Mouse (Mus musculus) ovary, adult 18-20 months (tissue): Measurements from ENCODE around the gene Topbp1.

Experiments used
- DNase-seq: peaks from one replicate; pipeline ENCODE4 v3.0.0; 2022; ENCODE audit warnings: low spot score, mixed read lengths

The Topbp1 gene

DNA sequence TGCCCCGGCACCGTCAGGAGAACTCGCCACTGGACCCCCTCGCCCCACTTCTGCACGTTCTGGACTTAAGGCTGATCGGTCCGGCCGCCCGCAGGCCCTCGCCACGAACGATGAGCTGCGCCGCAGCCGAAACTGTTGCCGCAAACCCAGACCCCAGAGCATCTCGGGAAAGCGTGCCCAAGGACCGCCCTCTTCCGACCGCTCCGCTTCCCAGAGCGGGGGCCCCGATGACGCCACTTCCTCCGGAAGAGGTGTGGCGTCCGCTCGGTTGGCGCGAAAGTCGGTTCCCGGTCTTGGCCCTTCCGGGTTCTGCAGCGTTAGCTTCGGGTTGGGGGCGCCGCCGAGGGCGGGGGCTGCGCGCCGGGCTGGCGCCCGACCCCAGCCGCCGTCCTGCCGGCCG is at the start of gene Topbp1, which contains the start of gene 1300017J02Rik:
Topbp1 (plus strand) TSS at position 289 of the 400 bp plus-strand sequence.
1300017J02Rik (minus strand) TSS at position 156 of the 400 bp plus-strand sequence.
- DNase-seq: peak; percentile 87

DNA sequence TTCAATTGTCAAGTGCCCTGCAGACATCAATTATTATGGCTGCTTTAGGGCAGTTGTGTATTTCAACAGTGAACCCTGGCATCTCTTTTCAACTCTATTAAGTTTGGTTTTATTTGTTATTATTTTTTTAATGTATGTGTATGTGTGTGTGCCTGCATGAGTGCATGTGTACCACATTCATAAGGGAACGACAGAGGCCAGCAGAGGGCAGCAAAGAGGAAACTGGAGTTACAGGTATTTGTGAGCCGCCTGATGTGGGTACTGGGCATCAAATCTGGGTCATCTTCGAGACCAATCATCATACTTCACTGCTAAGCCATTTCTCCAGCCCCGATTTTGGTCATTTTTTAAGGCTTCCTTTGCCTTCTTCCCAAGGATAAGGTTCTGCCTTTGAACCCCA is 39.2 kb upstream of the Topbp1 start:
- no peak for DNase-seq

DNA sequence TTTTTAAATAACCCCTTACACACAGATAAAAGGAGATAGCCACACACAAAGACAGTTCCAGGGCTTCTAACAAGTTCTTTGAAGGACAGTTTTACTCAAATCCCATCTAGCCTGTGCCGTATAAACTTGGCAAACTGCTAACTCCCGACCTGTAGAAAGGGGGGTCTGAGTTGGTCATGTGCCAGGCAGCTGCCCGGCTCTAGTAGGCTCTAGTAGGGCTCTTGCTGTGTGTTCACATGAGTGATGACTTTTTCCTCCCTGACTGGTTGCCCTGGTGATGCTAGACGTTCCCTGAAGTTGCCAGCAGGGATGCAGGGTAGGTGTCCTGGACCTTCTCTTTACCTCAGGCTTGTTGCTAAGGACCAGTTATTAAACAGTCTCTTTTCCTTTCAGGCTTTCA is 33.9 kb upstream of the Topbp1 start:
- DNase-seq: no peak

DNA sequence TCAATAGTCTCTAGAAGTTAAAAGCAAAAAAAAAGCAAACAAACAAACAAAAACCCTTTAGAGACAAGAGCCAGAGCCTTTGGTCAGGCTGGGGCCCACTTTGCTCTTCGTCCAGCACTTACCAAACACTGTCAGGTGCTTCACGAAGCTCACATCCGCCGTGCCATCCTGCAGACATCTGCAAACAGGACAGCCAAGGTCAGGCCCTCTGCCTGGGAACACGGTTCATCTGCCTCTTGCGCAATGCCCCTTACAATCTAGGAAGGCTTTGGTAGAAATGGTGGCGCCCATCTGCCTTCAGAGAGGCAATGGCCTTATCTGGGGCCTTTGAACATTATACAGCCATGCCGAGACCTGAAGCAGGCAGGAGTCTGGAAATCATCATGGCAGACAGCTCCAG is 30.2 kb upstream of the Topbp1 start:
- DNase-seq: no peak

DNA sequence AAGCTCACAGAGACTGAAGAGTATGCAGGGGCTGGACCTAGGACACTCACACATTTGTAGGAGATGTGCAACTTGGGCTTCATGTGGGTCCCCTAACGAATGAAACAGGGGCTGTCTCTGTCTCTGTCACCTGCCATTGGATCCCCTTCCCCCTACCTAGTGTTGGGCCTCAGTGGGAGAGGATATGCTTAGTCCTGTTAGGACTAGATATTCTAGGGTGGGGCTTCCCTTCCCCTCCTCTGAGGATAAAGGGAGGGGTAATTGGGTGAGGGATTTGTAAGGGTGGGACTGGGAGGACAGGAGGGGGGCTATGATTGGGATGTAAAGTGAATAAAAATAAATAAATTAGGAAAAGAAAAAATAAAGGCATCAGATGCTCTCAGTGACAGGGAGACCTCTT is 29.3 kb upstream of the Topbp1 start:
- DNase-seq: no peak

DNA sequence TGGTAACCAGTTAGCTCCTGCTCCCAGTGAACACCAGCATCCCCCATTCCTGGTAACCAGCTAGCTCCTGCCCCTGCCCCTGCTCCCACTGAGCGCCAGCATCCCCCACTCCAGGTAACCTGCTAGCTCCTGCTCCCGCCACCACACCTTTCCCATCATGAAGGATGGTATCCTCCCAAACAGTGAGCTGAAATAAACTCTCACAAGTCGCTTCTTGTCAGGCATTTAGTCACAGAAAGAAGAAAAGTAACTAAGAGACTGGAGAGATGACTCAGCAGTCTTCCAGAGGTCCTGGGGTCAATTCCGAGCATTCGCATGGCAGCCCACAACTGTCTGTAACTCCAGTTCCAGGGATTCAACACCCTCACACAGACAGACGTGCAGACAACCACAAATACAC is 28.1 kb upstream of the Topbp1 start:
- DNase-seq: no peak

DNA sequence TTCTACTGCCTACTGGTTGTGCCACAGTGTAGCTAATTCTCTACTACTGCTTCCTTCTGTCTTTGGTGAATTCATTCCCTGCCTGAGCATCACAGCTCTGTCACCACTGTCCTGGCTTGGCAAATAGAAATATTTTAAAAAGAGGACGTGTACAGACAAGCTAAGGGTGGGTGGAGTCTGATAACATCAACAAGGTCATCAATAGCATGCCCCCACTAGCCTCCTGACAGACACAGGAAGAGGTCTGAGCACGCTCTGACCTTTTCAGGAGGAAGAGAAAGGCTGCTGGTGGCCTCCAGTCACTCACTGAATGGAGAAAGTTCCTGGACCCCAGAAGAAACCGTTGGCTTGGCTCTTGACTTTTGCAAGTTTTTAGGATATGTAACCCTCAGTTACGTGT is 18.6 kb upstream of the Topbp1 start:
- no peak for DNase-seq

DNA sequence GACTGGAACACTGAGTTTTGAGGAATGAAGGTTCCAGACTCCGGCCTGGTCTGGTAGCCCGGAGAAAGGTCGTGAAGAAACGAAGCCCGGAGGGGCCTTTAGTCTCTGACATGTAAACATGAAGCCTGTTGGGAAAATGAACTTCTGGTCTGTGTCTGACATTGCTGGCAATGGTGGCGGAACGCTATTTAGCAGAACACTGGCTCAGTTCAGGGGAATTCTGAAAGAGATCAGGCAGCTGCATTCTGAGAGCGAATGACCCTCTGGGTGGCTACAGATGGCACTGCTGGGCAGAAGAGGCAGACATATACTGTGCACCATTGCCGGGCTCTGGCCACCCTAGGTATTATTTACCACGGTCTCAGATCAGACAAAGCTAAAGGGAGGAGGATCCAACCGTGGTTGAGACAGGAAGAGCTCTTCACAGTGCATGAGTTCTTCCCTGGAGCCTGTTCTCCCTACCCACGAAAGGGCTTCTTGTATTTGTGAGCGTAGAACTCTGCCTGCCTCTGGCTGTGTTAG is 18.1 kb upstream of the Topbp1 start:
- no peak for DNase-seq

DNA sequence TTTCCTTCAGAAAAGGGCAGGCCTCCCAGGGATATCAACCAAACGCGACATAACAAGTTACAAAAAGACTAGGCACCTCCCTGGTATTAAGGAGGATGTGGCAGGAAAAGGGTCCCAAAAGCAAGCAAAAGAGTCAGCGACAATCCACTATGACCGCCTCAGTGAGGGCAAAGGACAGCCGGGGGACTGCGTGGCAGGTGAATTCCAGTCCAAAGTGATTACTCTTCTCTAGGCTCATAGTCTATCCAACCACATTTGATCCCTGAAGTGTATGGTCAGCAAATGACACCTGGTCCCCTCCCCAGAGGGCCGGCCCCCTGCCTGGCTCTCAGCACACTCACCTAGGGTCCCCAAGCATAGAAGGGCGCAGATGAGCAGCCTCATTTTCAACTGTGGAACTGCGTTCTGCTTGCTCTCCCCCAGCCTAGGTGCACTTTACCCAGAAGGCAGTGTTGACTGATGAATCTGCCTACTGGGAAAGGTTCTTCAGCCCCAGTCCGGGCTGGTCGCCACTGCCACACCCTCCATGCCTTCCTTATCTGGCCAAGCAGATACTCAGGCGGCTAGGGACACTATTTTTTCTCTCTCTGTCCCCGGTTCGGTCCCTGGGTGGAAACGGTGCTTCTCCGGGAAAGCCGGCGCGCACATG is 17.1 kb upstream of the Topbp1 start:
- DNase-seq: no peak

DNA sequence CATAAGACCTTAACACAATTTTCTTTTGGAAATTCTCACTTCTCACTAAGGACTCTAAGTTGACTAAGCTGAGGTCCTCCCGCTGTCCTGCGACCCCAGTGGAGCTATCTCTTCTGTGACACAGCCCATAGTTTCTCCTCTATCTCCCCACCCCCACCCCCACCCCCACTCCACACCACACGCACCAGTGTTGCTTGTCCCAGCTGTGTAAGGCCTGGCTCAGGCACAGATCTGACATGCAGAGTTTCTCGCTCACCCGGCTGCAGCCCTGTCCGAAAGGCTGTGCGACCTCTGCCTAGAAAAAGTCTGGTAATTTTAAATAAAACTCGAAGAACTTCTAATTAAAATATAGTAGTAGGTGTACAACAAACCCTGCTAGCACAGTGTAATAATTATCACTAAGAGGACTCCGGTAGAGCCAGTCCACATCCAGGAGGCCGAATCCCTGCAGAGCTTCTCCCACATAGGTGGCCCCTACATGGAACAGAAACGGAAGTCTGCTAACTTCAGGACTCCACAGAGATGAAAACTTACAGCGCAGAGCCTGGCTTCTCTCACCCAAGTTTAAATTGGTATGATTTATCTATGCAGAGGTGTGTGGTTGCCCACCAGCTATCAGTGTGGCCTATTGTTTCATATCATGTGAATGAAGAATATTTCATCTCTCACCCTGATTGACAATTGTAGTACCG is 16.4 kb upstream of the Topbp1 start:
- no peak for DNase-seq

DNA sequence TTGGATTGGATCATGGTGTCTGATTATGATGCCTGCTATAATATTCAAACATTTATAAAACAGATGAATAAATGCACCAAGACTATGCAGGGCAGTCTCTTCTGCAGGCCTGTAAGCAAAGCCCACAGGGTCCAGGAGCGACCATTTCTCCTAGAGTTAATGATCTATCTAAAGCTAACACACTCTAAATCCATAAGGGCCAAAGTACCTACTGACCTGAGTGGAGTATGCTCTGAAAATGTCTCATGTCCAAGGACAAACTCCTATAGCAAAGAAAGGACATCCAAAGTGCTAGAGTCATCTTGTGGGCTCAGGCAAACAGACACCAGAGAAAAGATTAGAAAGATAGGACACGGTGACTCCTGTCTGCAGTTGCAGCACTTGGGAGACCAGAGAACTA is 10.5 kb upstream of the Topbp1 start:
- no peak for DNase-seq

DNA sequence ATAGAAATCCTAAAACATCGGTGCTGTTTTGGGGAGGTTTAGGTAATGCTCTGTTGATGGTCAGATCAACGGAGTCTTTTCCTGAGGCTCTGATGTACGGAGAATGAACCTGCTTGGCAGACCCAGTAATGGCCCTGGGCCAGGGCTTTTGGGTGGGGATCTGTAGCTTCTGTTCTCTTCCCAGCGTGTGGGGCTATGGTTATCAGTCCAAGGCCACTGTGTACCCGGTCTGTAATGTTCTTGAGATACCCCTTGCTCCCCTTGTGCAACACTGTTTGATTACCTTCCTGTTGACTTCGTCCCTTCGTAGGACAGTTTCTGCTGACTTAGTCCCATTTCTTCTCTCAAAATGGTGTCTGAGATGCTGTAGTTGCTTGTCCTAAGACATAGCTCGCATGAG is 3.9 kb upstream of the Topbp1 start:
- no peak for DNase-seq

DNA sequence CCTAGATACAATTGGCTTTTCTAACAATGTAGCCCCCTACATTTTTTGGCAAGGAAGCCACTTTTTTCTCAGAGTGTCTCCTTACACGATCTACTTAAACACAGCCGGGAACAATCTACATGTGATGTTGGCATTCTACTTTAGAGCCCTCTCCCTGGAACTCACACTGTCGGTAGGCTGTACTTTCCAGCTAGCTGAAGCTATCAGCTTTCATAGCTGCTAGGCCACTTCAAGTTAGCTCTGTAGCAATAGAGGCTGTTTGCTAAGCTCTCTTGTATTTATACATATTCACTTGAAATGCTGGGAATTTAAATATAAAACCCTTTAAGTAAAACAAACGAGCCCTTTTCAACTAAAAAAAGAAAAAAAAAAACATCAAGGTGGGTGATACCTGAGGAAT is 2.8 kb upstream of the Topbp1 start:
- DNase-seq: no peak

DNA sequence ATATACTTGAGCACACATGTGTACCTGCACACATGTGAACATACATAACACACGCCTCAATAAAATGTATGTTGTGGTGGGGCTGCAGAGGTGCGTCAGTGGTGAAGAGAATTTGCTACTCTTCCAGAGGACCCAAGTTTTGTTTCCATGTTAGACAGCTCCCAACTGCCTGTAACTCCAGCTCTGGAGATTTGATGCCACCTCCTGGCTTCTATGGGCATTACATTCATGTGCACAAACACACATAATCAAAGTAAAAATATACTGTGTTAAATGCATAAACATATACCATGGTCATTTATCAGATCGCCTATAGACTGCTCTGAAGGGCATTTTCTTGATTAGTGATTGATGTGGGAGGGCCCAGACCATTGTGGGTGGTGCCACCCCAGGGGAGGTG is 2.3 kb upstream of the Topbp1 start:
- no peak for DNase-seq

DNA sequence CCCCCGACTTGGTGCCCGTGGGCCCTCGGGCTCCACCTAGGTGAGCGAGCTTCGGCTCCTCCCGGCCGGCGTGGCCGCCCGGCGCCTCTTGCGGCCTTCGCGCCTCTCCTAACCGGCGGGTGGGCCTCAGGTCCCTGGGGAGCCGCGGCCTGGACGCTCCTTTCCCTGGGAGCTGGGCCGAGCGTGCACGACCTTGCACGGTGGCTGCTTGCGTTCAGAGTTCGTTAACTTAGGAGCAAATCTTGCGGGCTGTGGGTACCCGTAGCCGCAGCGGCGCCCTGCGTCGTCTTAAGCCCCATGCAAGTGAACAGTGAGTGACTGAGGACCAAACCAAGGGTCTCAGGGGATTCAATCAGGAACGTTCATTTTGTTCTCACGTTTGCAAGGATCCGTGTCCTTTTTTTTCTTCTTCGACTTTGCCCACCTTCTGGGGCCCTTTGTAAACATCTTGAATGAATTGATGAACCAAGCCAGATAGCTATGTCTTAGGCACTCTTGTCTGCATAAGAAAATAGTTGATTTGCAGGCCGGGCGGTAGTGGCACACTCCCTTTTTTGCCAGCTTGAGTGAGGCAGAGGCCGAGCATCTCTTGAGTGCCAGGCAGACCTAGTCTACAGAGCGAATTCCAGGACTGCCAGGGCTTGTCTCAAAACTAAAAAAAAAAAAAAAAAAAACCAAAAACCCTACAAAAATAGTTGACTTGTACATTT is 472 bp downstream of the Topbp1 start:
- DNase-seq: peak; percentile 7

DNA sequence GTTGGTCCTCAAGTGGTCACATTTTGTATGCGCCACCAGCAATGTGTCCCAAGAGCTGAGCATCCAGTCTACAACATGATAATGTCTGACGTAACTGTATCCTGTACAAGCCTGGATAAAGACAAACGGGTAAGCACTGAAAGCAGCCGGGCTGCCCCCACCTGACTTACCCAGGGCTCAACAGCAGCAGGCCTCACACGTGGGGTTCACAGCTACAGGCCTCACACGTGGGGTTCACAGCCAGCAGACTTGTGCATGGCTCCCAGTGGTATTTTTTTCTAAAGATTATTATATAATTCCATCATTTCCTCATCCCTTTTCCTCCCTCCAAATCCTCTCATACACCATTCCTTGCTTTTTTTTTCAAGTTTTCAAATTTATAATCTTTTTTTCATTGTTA is 4.8 kb downstream of the Topbp1 start:
- no peak for DNase-seq

DNA sequence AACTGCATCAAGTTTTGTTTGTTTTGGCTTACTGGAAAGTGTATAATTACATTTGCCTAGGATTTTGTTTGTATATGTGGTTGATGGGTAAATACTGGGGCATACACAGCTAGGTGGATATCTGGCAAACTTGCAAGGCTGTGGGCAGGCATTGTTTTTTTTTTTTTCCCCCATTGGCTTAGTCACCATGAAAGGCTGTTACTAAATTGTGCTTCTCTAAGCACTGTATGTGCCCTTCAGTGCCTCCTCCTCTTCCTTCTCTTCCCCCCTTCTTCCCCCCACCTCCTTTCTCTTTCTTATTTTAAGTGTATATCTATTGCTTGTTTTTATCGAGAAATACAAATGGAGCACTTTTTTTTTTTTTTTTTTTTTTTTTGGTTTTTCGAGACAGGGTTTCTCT is 19.7 kb downstream of the Topbp1 start:
- DNase-seq: no peak

DNA sequence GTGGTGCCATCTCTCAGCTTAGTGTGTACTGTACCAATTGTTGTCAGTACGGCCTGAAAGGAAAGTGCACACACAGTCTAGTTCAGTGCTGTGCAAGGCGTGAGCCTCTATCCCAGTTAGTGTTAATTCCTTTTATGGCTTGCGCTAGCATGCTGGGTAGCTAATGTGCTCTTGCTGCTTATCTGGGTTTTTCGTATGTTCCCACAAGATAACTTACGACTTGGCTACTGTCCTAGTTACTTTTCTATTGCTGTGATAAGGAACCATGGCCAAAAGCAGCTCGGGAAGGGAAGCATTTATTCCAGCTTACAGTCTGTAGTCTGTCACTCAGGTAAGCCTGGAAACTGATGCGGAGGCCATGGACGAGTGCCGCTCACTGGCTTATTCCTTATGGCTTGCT is 21.4 kb downstream of the Topbp1 start:
- no peak for DNase-seq

DNA sequence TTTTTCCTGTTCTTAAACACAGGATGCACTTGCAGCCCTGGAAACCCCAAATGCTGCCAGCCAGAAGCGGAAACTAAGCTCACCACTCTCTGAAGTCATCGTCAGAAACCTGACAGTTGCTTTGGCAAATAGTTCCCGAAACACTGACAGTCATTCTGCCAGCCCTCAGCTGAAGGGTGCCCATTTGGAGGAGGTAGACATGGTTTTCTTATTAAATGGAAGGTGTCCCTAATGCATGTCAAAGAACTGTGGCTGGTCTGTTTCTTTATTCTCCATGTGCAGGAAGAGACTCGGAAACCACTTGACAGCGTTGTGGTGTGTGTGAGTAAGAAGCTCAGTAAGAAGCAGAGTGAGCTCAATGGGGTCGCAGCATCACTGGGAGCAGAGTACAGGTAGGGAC is 27.6 kb downstream of the Topbp1 start:
- DNase-seq: no peak

DNA sequence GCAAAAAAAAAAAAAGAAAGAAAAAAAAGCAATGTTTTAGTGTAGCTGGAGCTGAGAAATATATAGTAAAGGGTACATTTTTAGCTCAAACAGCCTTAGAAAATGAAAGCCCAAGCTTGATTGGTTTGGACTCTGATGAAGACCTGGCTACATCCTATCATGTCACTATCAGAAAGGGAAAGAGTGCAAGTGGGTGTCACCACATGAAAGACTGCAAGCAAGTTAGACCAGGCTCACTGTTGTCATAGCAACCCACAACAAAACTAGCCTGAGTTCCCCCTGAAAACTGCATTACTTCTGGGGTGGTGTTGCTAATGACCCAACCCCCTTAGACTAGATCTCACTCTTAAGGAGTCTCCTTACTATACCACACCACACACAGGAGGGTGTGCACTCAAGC is 31.9 kb downstream of the Topbp1 start:
- no peak for DNase-seq

DNA sequence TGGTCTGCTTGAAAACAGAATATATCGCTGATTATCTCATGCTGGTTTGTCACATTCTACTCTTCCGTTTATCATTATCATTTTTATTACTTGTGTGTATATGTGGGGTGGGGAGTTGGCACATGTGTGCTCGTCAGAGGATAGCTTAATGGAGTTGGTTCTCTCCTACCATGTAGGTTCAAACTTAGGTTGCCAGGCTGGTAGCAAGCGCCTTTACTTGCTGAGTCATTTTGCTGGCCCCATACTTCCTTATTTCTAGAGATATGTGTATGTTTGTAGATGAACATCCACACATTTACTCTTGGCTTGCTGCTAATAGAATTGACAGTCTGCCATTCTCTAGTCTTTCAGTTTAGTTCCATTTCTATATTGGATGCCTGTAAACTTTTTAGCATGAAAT is 42.0 kb downstream of the Topbp1 start:
- no peak for DNase-seq

DNA sequence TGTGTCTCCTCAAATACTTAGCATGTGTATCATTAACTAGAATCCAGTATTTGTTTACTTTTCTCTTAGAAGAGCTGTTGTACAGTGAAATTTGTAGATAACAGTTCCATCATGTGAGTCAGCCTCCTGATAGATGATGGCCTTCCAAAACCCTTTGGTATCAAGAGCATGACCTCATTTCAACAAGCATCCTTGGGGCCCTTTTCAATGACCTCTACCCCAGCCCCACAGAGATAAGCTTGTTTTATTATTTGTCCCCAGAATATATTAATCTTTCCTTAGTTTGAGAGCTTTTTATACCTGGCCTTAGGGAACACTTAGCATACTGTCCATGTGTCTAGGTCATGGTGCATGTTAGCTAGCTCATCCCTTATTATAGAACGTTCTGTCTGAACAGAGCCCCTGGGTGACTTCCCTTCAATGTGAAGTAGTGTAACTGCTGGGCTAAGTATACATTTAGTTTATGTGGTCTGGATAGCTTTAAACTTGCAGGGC is 43.0 kb downstream of the Topbp1 start:
- DNase-seq: no peak

DNA sequence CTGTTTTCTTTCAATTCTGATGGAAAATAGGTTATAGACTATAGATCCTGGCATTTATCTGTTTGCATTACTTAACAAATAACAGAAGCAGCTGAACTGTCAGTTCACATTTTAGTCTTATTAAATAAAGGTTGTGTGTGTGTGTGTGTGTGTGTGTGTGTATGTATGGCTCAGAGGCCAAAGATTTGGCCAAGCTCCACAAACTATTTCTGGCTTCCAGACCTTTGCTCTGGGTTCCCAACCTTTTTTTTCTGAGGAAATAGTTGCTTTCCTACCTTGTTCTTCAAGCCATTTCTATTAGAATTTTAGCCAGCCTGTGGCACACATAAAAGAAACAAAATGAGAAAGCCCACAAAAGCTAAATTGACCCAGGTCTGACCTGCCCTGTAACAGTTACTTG is 43.8 kb downstream of the Topbp1 start:
- DNase-seq: no peak
